Mouse (Mus musculus): ENCODE measurements around the gene Prg3. TPM values are rescaled to one million over a fixed set of nuclear protein-coding genes. Genes with fewer than 3 reads are reported as not detected.

Prg3 gene
- total and polyA plus RNA-seq, 3 experiments, result not detected

GRCm38 (mm10) chr2:85026178-85026577 is 38.2 kb downstream of the Prg3 start:
- intact Hi-C loops (cut with DNase I), result no loop called here
- H3K36me3 ChIP-seq (ENCODE audit: control insufficient read depth, insufficient read depth, low read length), result no peaks in the 10 kb centered on the region
- DNase-seq, result no peak
- H3K4me1 ChIP-seq (ENCODE audit: control insufficient read depth, insufficient read depth, low read length), result no peaks in the 10 kb centered on the region
- WGBS, result 61% methylated on average over 3 of the region's 3 CpGs
- H3K27me3 ChIP-seq (ENCODE audit: control insufficient read depth, insufficient read depth, low read length), result no peaks in the 10 kb centered on the region
- H3K79me2 ChIP-seq (replicated peaks; ENCODE audit: control insufficient read depth, insufficient read depth, low read length), result no peaks in the 10 kb centered on the region
- TF ChIP-seq POLR2A (IDR thresholded peaks at IDR 0.05; ENCODE audit: insufficient read depth, low read depth, low read length) (no peak), EP300 (IDR thresholded peaks at IDR 0.05; ENCODE audit: insufficient read depth, low read depth, low read length) (no peak), CTCF (IDR thresholded peaks at IDR 0.05) (no peak)
- no peak overlapping the region for H3K27ac ChIP-seq
- no peak overlapping the region for H3K9ac ChIP-seq (ENCODE audit: low read depth, low read length)
- no peak overlapping the region for H3K4me3 ChIP-seq

- Histone ChIP-seq H3K79me2 (replicated peaks; ENCODE audit: control insufficient read depth, insufficient read depth, low read length) (no peaks in the 10 kb centered on the region), H3K27ac (no peak overlapping the region), H3K4me3 (no peak overlapping the region), H3K27me3 (ENCODE audit: control insufficient read depth, insufficient read depth, low read length) (no peaks in the 10 kb centered on the region), H3K36me3 (ENCODE audit: control insufficient read depth, insufficient read depth, low read length) (no peaks in the 10 kb centered on the region), H3K9ac (ENCODE audit: low read depth, low read length) (no peak overlapping the region), H3K4me1 (ENCODE audit: control insufficient read depth, insufficient read depth, low read length) (no peaks in the 10 kb centered on the region)
- TF ChIP-seq CTCF (IDR thresholded peaks at IDR 0.05), result no peak
- TF ChIP-seq POLR2A (IDR thresholded peaks at IDR 0.05; ENCODE audit: insufficient read depth, low read depth, low read length), result no peak
- no peak for TF ChIP-seq EP300 (IDR thresholded peaks at IDR 0.05; ENCODE audit: insufficient read depth, low read depth, low read length)
- 51% methylated on average over 5 of the region's 5 CpGs for WGBS
- DNase-seq, result no peak
- intact Hi-C loops (cut with DNase I), result no loop called here
Observed at GRCm38 (mm10) chr2:85027281-85027680, 39.3 kb downstream of the Prg3 start.

- intact Hi-C loops (cut with DNase I), result no loop called here
- H3K27me3 ChIP-seq (ENCODE audit: control insufficient read depth, insufficient read depth, low read length), result no peaks in the 10 kb centered on the region
- no peaks in the 10 kb centered on the region for H3K79me2 ChIP-seq (replicated peaks; ENCODE audit: control insufficient read depth, insufficient read depth, low read length)
- no peak overlapping the region for H3K4me3 ChIP-seq
- no peak overlapping the region for H3K9ac ChIP-seq (ENCODE audit: low read depth, low read length)
- no peak for DNase-seq
- WGBS, result 69% methylated on average over 6 of the region's 6 CpGs
- TF ChIP-seq EP300 (IDR thresholded peaks at IDR 0.05; ENCODE audit: insufficient read depth, low read depth, low read length) (no peak), CTCF (IDR thresholded peaks at IDR 0.05) (no peak), POLR2A (IDR thresholded peaks at IDR 0.05; ENCODE audit: insufficient read depth, low read depth, low read length) (no peak)
- H3K4me1 ChIP-seq (ENCODE audit: control insufficient read depth, insufficient read depth, low read length), result no peaks in the 10 kb centered on the region
- H3K36me3 ChIP-seq (ENCODE audit: control insufficient read depth, insufficient read depth, low read length), result no peaks in the 10 kb centered on the region
- no peak overlapping the region for H3K27ac ChIP-seq
Observed at GRCm38 (mm10) chr2:85029897-85030296, 41.9 kb downstream of the Prg3 start.

GRCm38 (mm10) chr2:85030989-85031388 is 43.0 kb downstream of the Prg3 start:
- H3K27me3 ChIP-seq (ENCODE audit: control insufficient read depth, insufficient read depth, low read length), result no peaks in the 10 kb centered on the region
- no peak for TF ChIP-seq CTCF (IDR thresholded peaks at IDR 0.05)
- TF ChIP-seq EP300 (IDR thresholded peaks at IDR 0.05; ENCODE audit: insufficient read depth, low read depth, low read length), result no peak
- no peak for TF ChIP-seq POLR2A (IDR thresholded peaks at IDR 0.05; ENCODE audit: insufficient read depth, low read depth, low read length)
- no peak overlapping the region for H3K4me3 ChIP-seq
- no peak for DNase-seq
- WGBS, result 48% methylated on average over 6 of the region's 6 CpGs
- no peaks in the 10 kb centered on the region for H3K36me3 ChIP-seq (ENCODE audit: control insufficient read depth, insufficient read depth, low read length)
- intact Hi-C loops (cut with DNase I), result no loop called here
- H3K4me1 ChIP-seq (ENCODE audit: control insufficient read depth, insufficient read depth, low read length), result no peaks in the 10 kb centered on the region
- no peak overlapping the region for H3K27ac ChIP-seq
- H3K79me2 ChIP-seq (replicated peaks; ENCODE audit: control insufficient read depth, insufficient read depth, low read length), result no peaks in the 10 kb centered on the region
- H3K9ac ChIP-seq (ENCODE audit: low read depth, low read length), result no peak overlapping the region

GRCm38 (mm10) chr2:85033121-85033520 is 45.1 kb downstream of the Prg3 start:
- Histone ChIP-seq H3K27ac (no peak overlapping the region), H3K27me3 (ENCODE audit: control insufficient read depth, insufficient read depth, low read length) (no peaks in the 10 kb centered on the region), H3K4me1 (ENCODE audit: control insufficient read depth, insufficient read depth, low read length) (peaks cover 3% of the 10 kb centered on the region), H3K36me3 (ENCODE audit: control insufficient read depth, insufficient read depth, low read length) (no peaks in the 10 kb centered on the region), H3K4me3 (no peak overlapping the region), H3K9ac (ENCODE audit: low read depth, low read length) (no peak overlapping the region), H3K79me2 (replicated peaks; ENCODE audit: control insufficient read depth, insufficient read depth, low read length) (no peaks in the 10 kb centered on the region)
- WGBS, result 74% methylated on average over 2 of the region's 2 CpGs
- no peak for DNase-seq
- intact Hi-C loops (cut with DNase I), result no loop called here
- TF ChIP-seq POLR2A (IDR thresholded peaks at IDR 0.05; ENCODE audit: insufficient read depth, low read depth, low read length) (no peak), CTCF (IDR thresholded peaks at IDR 0.05) (no peak), EP300 (IDR thresholded peaks at IDR 0.05; ENCODE audit: insufficient read depth, low read depth, low read length) (no peak)

GRCm38 (mm10) chr2:85034169-85034568 is 46.2 kb downstream of the Prg3 start:
- WGBS, result 65% methylated on average over 7 of the region's 7 CpGs
- no peak overlapping the region for H3K9ac ChIP-seq (ENCODE audit: low read depth, low read length)

More at GRCm38 (mm10) chr2:85034169-85034568, 46.2 kb downstream of the Prg3 start:
- Histone ChIP-seq H3K4me3 (no peak overlapping the region), H3K79me2 (replicated peaks; ENCODE audit: control insufficient read depth, insufficient read depth, low read length) (no peaks in the 10 kb centered on the region), H3K27ac (no peak overlapping the region), H3K27me3 (ENCODE audit: control insufficient read depth, insufficient read depth, low read length) (no peaks in the 10 kb centered on the region), H3K36me3 (ENCODE audit: control insufficient read depth, insufficient read depth, low read length) (no peaks in the 10 kb centered on the region; the same call in 1 of the 2 replicates), H3K4me1 (ENCODE audit: control insufficient read depth, insufficient read depth, low read length) (peaks cover 5% of the 10 kb centered on the region)
- no peak for DNase-seq
- no peak for TF ChIP-seq POLR2A (IDR thresholded peaks at IDR 0.05; ENCODE audit: insufficient read depth, low read depth, low read length)
- TF ChIP-seq CTCF (IDR thresholded peaks at IDR 0.05), result no peak
- no peak for TF ChIP-seq EP300 (IDR thresholded peaks at IDR 0.05; ENCODE audit: insufficient read depth, low read depth, low read length)
- intact Hi-C loops (cut with DNase I), result no loop called here

Measured in heart, adult 2 months (tissue).